Mouse (Mus musculus): ENCODE results near the gene Zbed6. TPM values are rescaled to one million over a fixed set of nuclear protein-coding genes. Genes with fewer than 3 reads are reported as not detected.

Zbed6 gene
- total RNA-seq, 1 experiment from 2014 or later: 19.5 TPM

- ATAC-seq (replicated peaks in 1 of 2; ENCODE audit: insufficient read depth in 1 of 2, low FRiP score in 2 of 2, low TSS enrichment in 1 of 2, low read depth in 1 of 2, poor library complexity in 2 of 2, severe bottlenecking in 2 of 2): no peak
Measured at GRCm38 (mm10) chr1:133611436-133611835, 49.2 kb downstream of the Zbed6 start.

- no peak for ATAC-seq (replicated peaks in 1 of 2; ENCODE audit: insufficient read depth in 1 of 2, low FRiP score in 2 of 2, low TSS enrichment in 1 of 2, low read depth in 1 of 2, poor library complexity in 2 of 2, severe bottlenecking in 2 of 2)
Measured at GRCm38 (mm10) chr1:133610601-133611000, 50.1 kb downstream of the Zbed6 start.

GRCm38 (mm10) chr1:133609771-133610502 is 50.7 kb downstream of the Zbed6 start, which contains the start of gene Snrpe:
TSS of gene Snrpe (minus strand) at chr1:133610291.
- ATAC-seq (replicated peaks in 1 of 2; ENCODE audit: insufficient read depth in 1 of 2, low FRiP score in 2 of 2, low TSS enrichment in 1 of 2, low read depth in 1 of 2, poor library complexity in 2 of 2, severe bottlenecking in 2 of 2): peak; percentile 98

Other genes with a start within 250 kb of the Zbed6 start
- 1.9 and 4.1 TPM in 2 replicates for gene Sox13, start 236.5 kb downstream of the Zbed6 start, total RNA-seq (2017)
- 249 and 459 TPM in 2 replicates for gene Snrpe, start 50.6 kb downstream of the Zbed6 start, total RNA-seq (2017)
- gene Gm38394, start 433 bp upstream of the Zbed6 start, total RNA-seq (2017): 10.0 and 12.3 TPM in 2 replicates
- 45.8 and 50.6 TPM in 2 replicates for gene Lax1, start 29.2 kb upstream of the Zbed6 start, total RNA-seq (2017)
- 82.1 and 116 TPM in 2 replicates for gene Atp2b4, start 140.2 kb upstream of the Zbed6 start, total RNA-seq (2017)
- 1.1 TPM in 1 of 2 replicates, not detected in the other for gene Optc, start 247.1 kb upstream of the Zbed6 start, total RNA-seq (2017)

Measured in hematopoietic stem cell, adult 5-6 weeks (primary cell).